Mouse (Mus musculus) neutrophil, adult 83 days (primary cell): ENCODE results near the gene Ece1. TPM values are rescaled to one million over a fixed set of nuclear protein-coding genes. Genes with fewer than 3 reads are reported as not detected.

Experiments
- total RNA-seq, 2 experiments: library from RNA; stranded (reverse); gene quantifications; one replicate each; pipeline ENCODE4 v1.2.4; 2023

Gene Ece1
- total RNA-seq: 10 to 100 TPM; 10.7 to 12.3 TPM

DNA sequence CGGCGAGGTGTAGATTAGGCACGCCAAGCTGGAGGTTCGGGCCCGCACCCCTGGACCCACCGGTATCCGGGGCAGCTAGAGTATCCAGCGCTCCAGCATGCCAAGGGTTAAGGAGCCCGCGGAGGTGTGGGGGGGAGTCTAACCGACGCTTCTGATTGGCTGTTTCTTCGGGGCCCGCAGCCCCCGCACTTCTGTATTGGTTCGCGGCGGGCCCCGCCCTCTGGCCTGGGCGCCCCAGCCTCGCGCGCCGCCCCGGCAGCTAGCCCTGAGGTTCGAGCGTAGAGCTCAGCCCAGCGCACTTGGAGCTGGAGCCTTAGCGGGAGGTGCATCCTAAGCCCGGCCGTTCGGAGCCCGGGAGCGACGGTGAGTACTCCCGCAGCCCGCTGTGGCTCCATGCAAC is at the start of gene Ece1:
Ece1 (plus strand) TSS at position 219 of the 400 bp plus-strand sequence.

DNA sequence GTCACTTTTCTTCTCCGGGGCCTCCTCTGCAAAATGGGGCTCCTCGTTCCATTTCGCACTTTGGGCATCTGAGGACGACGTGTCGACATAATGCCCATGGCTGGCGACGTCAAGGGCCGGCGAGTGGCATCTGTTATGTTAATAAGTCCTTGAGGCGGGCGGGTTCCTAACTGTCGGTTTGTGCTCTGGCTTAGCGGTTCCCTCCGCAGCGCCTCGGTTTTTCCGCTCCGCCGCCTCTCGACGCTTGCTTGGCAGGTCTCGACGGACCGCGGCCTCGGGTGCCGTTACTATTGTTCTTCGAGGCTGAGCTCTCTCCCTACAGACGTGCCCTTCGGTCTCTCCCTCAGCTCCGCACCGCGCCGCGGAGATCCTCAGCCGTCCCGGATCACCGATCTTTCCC is 130.9 kb downstream of the Ece1 start, which contains the start of gene Eif4g3:
Eif4g3 (plus strand) TSS at position 133 of the 400 bp plus-strand sequence.

Other genes starting within 250 kb of the Ece1 start
- 1 to 10 TPM; 1.3 to 2.7 TPM for gene Rap1gap, start 197.5 kb upstream of the Ece1 start, total RNA-seq
- 1 to 10 TPM; 3.2 to 3.8 TPM for gene Alpl, start 65.9 kb upstream of the Ece1 start, total RNA-seq
- 100 to 1,000 TPM; 117 to 142 TPM for gene Eif4g3, start 130.8 kb downstream of the Ece1 start, total RNA-seq